Mouse (Mus musculus) cortical plate, adult 2 months (tissue): ENCODE results near the gene Tead2. TPM values are rescaled to one million over a fixed set of nuclear protein-coding genes. Genes with fewer than 3 reads are reported as not detected.
A peak's percentile ranks its signal among the peaks of the same experiment; 100 is the strongest.

Experiments
- H3K27ac ChIP-seq: fragments of 200-500 bp; 2 replicates; pipeline ENCODE4 v1.5.1; 2012; ENCODE audit warnings: low read length, control low read depth, inconsistent platforms; ENCODE audit not compliant: insufficient read depth
- H3K4me1 ChIP-seq: fragments of 200-500 bp; 2 replicates; pipeline ENCODE4 v1.6.1; 2011; ENCODE audit warnings: low read length; ENCODE audit not compliant: control insufficient read depth, insufficient read depth
- H3K4me3 ChIP-seq: fragments of 200-500 bp; 2 replicates; pipeline ENCODE4 v1.5.1; 2011; ENCODE audit warnings: mild to moderate bottlenecking, low read length, control low read depth; ENCODE audit not compliant: insufficient read depth
- CTCF ChIP-seq: fragments of 200-500 bp; IDR thresholded peaks from 2 replicates; pipeline ENCODE4 v1.5.1; 2011; ENCODE audit warnings: mild to moderate bottlenecking, control low read depth, low read length; ENCODE audit not compliant: insufficient read depth; ENCODE audit errors: extremely low read depth
- POLR2A ChIP-seq: fragments of 200-500 bp; IDR thresholded peaks from 2 replicates; pipeline ENCODE4 v1.6.1; 2011; ENCODE audit warnings: mild to moderate bottlenecking, low read length, control low read depth; ENCODE audit not compliant: insufficient read depth; ENCODE audit errors: extremely low read depth
- polyA plus RNA-seq: library from polyadenylated mRNA; depleted of rRNA; stranded (reverse); fragments of >200 nt; gene quantifications from 2 replicates; pipeline ENCODE4 v1.2.3, GENCODE M21; 2012

Gene Tead2
- polyA plus RNA-seq, 1 experiment, result 5.0 TPM

GRCm38 (mm10) chr7:45232716-45233465 lies 17.3 kb downstream of the Tead2 start:
- H3K4me1 ChIP-seq, result peaks cover 3% of the 10 kb centered on the region; the same call in 1 of the 2 replicates

GRCm38 (mm10) chr7:45233580-45234332 lies 18.2 kb downstream of the Tead2 start:
- H3K4me1 ChIP-seq, result peaks cover 3% of the 10 kb centered on the region; the same call in 1 of the 2 replicates
- H3K4me3 ChIP-seq, result no peak overlapping the region
- TF ChIP-seq CTCF (no peak), POLR2A (0 out of 2 replicates have a peak, but pooled peaks have one; percentile 3)
- H3K27ac ChIP-seq, result peak overlapping the region; percentile 95

More at GRCm38 (mm10) chr7:45232716-45233465, 17.3 kb downstream of the Tead2 start:
- Histone ChIP-seq H3K27ac (peak overlapping the region; percentile 82), H3K4me3 (no peak overlapping the region)
- TF ChIP-seq POLR2A (no peak), CTCF (no peak)

GRCm38 (mm10) chr7:45234333-45234841 lies 18.8 kb downstream of the Tead2 start:
- Histone ChIP-seq H3K4me1 (peaks cover 3% of the 10 kb centered on the region; the same call in 1 of the 2 replicates), H3K4me3 (no peak overlapping the region), H3K27ac (peak overlapping the region; percentile 95)
- no peak for TF ChIP-seq POLR2A
- no peak for TF ChIP-seq CTCF

GRCm38 (mm10) chr7:45234922-45235571 lies 19.5 kb downstream of the Tead2 start:
- peak overlapping the region; percentile 95 for H3K27ac ChIP-seq
- TF ChIP-seq CTCF (no peak), POLR2A (peak; percentile 24; the same call in 1 of the 2 replicates)
- H3K4me1 ChIP-seq, result peaks cover 3% of the 10 kb centered on the region; the same call in 1 of the 2 replicates
- no peak overlapping the region for H3K4me3 ChIP-seq

- TF ChIP-seq POLR2A (no peak), CTCF (no peak)
- Histone ChIP-seq H3K4me1 (peaks cover 3% of the 10 kb centered on the region; the same call in 1 of the 2 replicates), H3K27ac (no peak overlapping the region), H3K4me3 (no peak overlapping the region)
These were observed 20.2 kb downstream of the Tead2 start for GRCm38 (mm10) chr7:45235656-45236180.

GRCm38 (mm10) chr7:45237747-45238699 lies 22.5 kb downstream of the Tead2 start:
- Histone ChIP-seq H3K4me3 (no peak overlapping the region), H3K4me1 (peaks cover 2% of the 10 kb centered on the region; the same call in 1 of the 2 replicates), H3K27ac (no peak overlapping the region)
- TF ChIP-seq CTCF (no peak), POLR2A (no peak)

GRCm38 (mm10) chr7:45238723-45239496 lies 23.4 kb downstream of the Tead2 start, which contains the start of gene Cd37:
Cd37 (minus strand) TSS chr7:45239115.
- no peak within 1 kb of the TSS for H3K27ac ChIP-seq
- no peak within 1 kb of the TSS for H3K4me3 ChIP-seq
- TF ChIP-seq POLR2A, result no peak
- no peak for TF ChIP-seq CTCF
- H3K4me1 ChIP-seq, result 0 out of 2 replicates have a peak, but pooled peaks cover 2% of the 10 kb centered on the region
